Comparison of ENCODE assay signal across 8 mouse cellular contexts in the genomic region with DNA sequence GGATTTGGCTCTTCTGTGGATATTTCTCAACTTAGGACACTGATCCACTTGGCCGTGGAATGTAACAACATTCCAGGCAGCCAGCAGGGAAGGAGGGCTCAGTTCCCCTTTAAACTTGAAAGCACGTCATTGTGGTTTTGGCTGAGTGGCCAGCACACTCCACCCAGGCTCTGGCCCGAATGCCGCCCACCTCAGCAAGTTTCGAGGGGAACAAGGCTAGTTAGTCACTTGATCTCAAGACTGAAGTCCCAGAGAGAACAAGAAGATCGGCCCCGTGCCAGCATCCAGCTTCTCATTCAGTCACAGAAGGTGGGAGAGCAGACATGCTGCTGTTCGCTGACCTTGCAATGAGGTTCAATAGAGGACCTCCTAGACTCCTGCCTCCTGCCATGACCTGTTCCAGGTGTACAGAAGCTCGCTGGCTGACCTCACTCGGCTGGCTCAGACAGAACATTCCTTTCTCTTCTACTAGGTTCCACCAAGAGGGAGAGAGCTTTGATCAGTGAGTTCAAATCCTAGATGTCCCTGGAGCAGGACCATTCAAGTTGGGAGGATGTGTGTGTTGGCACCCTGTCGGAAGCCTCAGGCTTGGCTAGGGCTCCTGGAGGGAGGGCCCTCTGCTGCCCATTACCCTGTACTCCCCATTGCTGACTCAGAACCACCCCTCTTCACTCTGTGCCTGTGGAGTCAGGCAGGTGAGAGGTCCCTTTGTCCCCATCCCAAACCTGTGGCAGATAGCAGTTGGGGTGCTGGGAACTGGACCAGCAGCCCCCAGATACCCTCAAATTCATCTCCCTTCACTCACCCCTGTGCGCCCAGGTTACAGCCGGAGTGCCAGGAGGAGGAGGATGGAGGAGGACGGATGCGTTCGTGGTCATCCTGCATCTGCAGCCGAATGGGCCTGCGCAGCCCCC. TPM values are rescaled to one million over a fixed set of nuclear protein-coding genes. Genes with fewer than 3 reads are reported as not detected.
DNase-seq lines count a peak whose midpoint lies in the region; ATAC-seq and TF ChIP-seq lines count a peak whose summit lies in the region.

No protein-coding gene starts in this region.

- no peaks in the 10 kb centered on the region for H3K9me3 ChIP-seq in heart, embryonic 13.5 days
- no peaks in the 10 kb centered on the region for H3K9me3 ChIP-seq in limb, embryonic 15.5 days
- no peaks in the 10 kb centered on the region for H3K9me3 ChIP-seq in forebrain, embryonic 12.5 days

- no peak for TF ChIP-seq CTCF in bone marrow macrophage, adult 2 months (IDR thresholded peaks at IDR 0.05; ENCODE audit: low read depth, low read length)

- 0 out of 2 replicates have a peak overlapping the region, but pooled peaks have one; percentile 6 for H3K9ac ChIP-seq in heart, embryonic 13.5 days
- no peak overlapping the region for H3K9ac ChIP-seq in limb, embryonic 15.5 days
- no peak overlapping the region for H3K9ac ChIP-seq in forebrain, embryonic 12.5 days

- H3K27ac ChIP-seq in bone marrow macrophage, adult 2 months (ENCODE audit: insufficient read depth, low read depth, low read length) = peak overlapping the region; percentile 94
- H3K27ac ChIP-seq in heart, embryonic 13.5 days (replicated peaks) = peak overlapping the region; percentile 20
- peak overlapping the region; percentile 79 for H3K27ac ChIP-seq in limb, embryonic 15.5 days
- no peak overlapping the region for H3K27ac ChIP-seq in forebrain, embryonic 12.5 days

- peaks cover 11% of the 10 kb centered on the region; the same call in 1 of the 2 replicates for H3K36me3 ChIP-seq in heart, embryonic 13.5 days
- H3K36me3 ChIP-seq in limb, embryonic 15.5 days = 0 out of 2 replicates have a peak, but pooled peaks cover 4% of the 10 kb centered on the region
- H3K36me3 ChIP-seq in forebrain, embryonic 12.5 days (replicated peaks) = peaks cover 67% of the 10 kb centered on the region

- 64% methylated on average over 18 of the region's 18 CpGs for WGBS in heart, embryonic 13.5 days
- 59% methylated on average over 18 of the region's 18 CpGs for WGBS in limb, embryonic 15.5 days
- WGBS in forebrain, embryonic 12.5 days = 90% methylated on average over 18 of the region's 18 CpGs

- intact Hi-C loops in left cerebral cortex, postnatal 4 days (cut with DNase I) = no loop called here

- H3K4me3 ChIP-seq in bone marrow macrophage, adult 2 months (ENCODE audit: insufficient read depth, low read length) = 0 out of 2 replicates have a peak overlapping the region, but pooled peaks have one; percentile 12
- H3K4me3 ChIP-seq in heart, embryonic 13.5 days = no peak overlapping the region
- no peak overlapping the region for H3K4me3 ChIP-seq in limb, embryonic 15.5 days
- no peak overlapping the region for H3K4me3 ChIP-seq in forebrain, embryonic 12.5 days (replicated peaks)

- H3K4me2 ChIP-seq in heart, embryonic 13.5 days = peak overlapping the region; percentile 24
- no peak overlapping the region for H3K4me2 ChIP-seq in limb, embryonic 15.5 days
- H3K4me2 ChIP-seq in forebrain, embryonic 12.5 days = no peak overlapping the region

- ATAC-seq in heart, embryonic 13.5 days (ENCODE audit: extremely low read depth, insufficient number of reproducible peaks, low FRiP score, low TSS enrichment) = no peak
- peak; percentile 89 for ATAC-seq in limb, embryonic 15.5 days (ENCODE audit: insufficient number of reproducible peaks, low FRiP score, low TSS enrichment, low read depth)
- ATAC-seq in forebrain, embryonic 12.5 days (ENCODE audit: low FRiP score) = no peak

- peaks cover 43% of the 10 kb centered on the region for H3K4me1 ChIP-seq in bone marrow macrophage, adult 2 months (ENCODE audit: control insufficient read depth, insufficient read depth, low read length)
- H3K4me1 ChIP-seq in heart, embryonic 13.5 days = peaks cover 21% of the 10 kb centered on the region
- H3K4me1 ChIP-seq in limb, embryonic 15.5 days = peaks cover 42% of the 10 kb centered on the region
- H3K4me1 ChIP-seq in forebrain, embryonic 12.5 days = no peaks in the 10 kb centered on the region

- peak; percentile 16 for DNase-seq in left cerebral cortex, postnatal 4 days
- no peak for DNase-seq in left cerebral cortex, adult 8-10 months (ENCODE audit: low spot score in 2 of 2)
- peak; percentile 93 for DNase-seq in skeletal muscle tissue, adult 2 months (ENCODE audit: low read depth, low spot score)
- DNase-seq in cerebellum, adult 8-10 months = no peak

- TF ChIP-seq POLR2A in bone marrow macrophage, adult 2 months (IDR thresholded peaks at IDR 0.05; ENCODE audit: borderline replicate concordance, low read depth, low read length) = no peak

- no peaks in the 10 kb centered on the region for H3K27me3 ChIP-seq in heart, embryonic 13.5 days (replicated peaks)
- H3K27me3 ChIP-seq in limb, embryonic 15.5 days = no peaks in the 10 kb centered on the region
- no peaks in the 10 kb centered on the region for H3K27me3 ChIP-seq in forebrain, embryonic 12.5 days

RNA-seq across cellular contexts. Expression of a gene that starts 23.2 kb away (rescaled TPM):
- total RNA-seq in left cerebral cortex, postnatal 4 days (2021) = 10 to 100 TPM; 48.7 to 52.5 TPM
- total RNA-seq in left cerebral cortex, adult 8-10 months (2022) = 10 to 100 TPM; 50.7 to 55.7 (median 53.8) TPM
- 136 and 155 TPM in 2 replicates for polyA plus RNA-seq in bone marrow macrophage, adult 2 months (2012; ENCODE audit: insufficient read depth, insufficient read length, missing spikeins)
- polyA plus RNA-seq in heart, embryonic 13.5 days (2015; fragmentation: Nextera tagmentation; extraction: Ambion mirVana) = 5.5 and 5.8 TPM in 2 replicates
- 16.2 and 18.4 TPM in 2 replicates for polyA plus RNA-seq in limb, embryonic 15.5 days (2015; fragmentation: Nextera tagmentation; extraction: Ambion mirVana)
- 27.8 and 34.1 TPM in 2 replicates for polyA plus RNA-seq in forebrain, embryonic 12.5 days (2016; fragmentation: Nextera tagmentation; extraction: Ambion mirVana)

RNA-seq across cellular contexts. Expression of a gene that starts 56.2 kb away (rescaled TPM):
- 10 to 100 TPM in 1 of 2 experiments, 1 to 10 TPM in 1; 8.1 to 10.0 TPM for total RNA-seq in left cerebral cortex, postnatal 4 days (2021)
- total RNA-seq in left cerebral cortex, adult 8-10 months (2022) = under 1 TPM in 3 of 4 experiments, not detected in 1; 0.11 to 0.30 (median 0.21) TPM
- not detected in 2 replicates for polyA plus RNA-seq in bone marrow macrophage, adult 2 months (2012; ENCODE audit: insufficient read depth, insufficient read length, missing spikeins)
- 18.4 and 19.0 TPM in 2 replicates for polyA plus RNA-seq in heart, embryonic 13.5 days (2015; fragmentation: Nextera tagmentation; extraction: Ambion mirVana)
- 49.7 and 54.0 TPM in 2 replicates for polyA plus RNA-seq in limb, embryonic 15.5 days (2015; fragmentation: Nextera tagmentation; extraction: Ambion mirVana)
- 7.0 and 7.3 TPM in 2 replicates for polyA plus RNA-seq in forebrain, embryonic 12.5 days (2016; fragmentation: Nextera tagmentation; extraction: Ambion mirVana)

Comparison
In these comparisons a context has a peak if more than half of its experiments do, and no peak if none do; other contexts are left out.
1. DNase-seq: peak in left cerebral cortex, postnatal 4 days (single experiment) and skeletal muscle tissue, adult 2 months (single experiment); none in left cerebral cortex, adult 8-10 months (0 of 2) and cerebellum, adult 8-10 months (single experiment).